Mouse (Mus musculus) ES-E14 (cell line): ENCODE results near the gene Stard5.

Source experiments
- CHD2 ChIP-seq: IDR thresholded peaks from 2 replicates; pipeline ENCODE4 v1.6.1; 2014; ENCODE audit warnings: mild to moderate bottlenecking, low read depth, low read length, inconsistent platforms
- ZC3H11A ChIP-seq: IDR thresholded peaks from 2 replicates; pipeline ENCODE4 v1.6.1; 2012; ENCODE audit warnings: low read depth, mild to moderate bottlenecking, inconsistent platforms, low read length, borderline replicate concordance
- ZNF384 ChIP-seq: IDR thresholded peaks from 2 replicates; pipeline ENCODE4 v1.6.1; 2012; ENCODE audit warnings: low read depth, low read length, inconsistent platforms

DNA sequence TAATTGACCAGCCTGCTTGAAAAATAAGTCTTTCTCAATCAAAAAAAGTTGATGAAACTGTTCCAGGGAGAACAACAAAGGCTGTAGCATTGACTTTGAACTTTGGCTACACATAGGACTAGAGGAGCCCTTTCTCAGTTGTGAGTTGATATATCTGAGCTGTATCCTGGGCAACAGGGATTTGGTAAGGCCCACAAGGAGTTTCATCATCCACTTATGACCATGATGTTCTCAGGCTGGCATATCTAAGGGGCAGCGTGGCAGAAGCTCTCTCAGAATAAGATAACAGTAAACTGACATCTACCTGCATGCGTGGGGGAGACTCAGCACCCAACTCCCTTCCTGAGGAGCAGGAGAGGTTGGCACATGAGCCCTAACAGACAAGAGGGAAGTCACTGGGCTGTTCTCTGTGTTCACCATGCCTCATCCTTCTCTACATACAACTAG, 21.9 kb downstream of the Stard5 start:
- TF ChIP-seq ZNF384 (no peak), CHD2 (no peak), ZC3H11A (no peak)
